Mouse (Mus musculus): ENCODE results near the gene Med13l.

DNA sequence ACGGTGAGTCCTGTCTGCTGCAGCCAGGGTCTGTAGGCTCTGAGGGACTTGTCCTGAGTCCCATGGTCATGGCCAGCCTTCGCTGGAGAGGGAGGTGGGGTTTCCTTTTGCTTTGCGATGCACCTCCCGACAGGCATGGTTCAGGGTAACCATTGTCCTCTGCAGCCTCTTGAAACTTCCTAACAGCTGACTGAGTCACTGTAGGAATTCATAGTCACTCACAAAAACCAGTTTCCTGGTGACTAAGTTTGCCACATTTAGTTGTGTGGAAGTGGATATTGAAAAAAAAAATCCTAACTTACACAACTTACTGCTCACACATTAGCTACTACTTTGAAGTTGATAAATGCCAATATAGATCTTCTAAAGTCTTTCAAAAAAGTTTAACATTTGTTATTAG lies 77.5 kb downstream of the Med13l start:
- TF ChIP-seq GATA1 (IDR thresholded peaks at IDR 0.05; ENCODE audit: borderline replicate concordance, low read length) (no peak), FLI1 (IDR thresholded peaks at IDR 0.05; ENCODE audit: low read length) (no peak)
